Mouse (Mus musculus) heart, postnatal 36 days (tissue): ENCODE data around the gene Gm49378. TPM values are rescaled to one million over a fixed set of nuclear protein-coding genes. Genes with fewer than 3 reads are reported as not detected.

Source experiments
- DNase-seq, 2 experiments: peaks; one replicate each; pipeline ENCODE4 v3.0.0; 2021 to 2022
- intact Hi-C: fragments of 180-260 bp; cut with DNase I; formaldehyde crosslinking; loops from one replicate; pipeline ENCODE4 v1.15.1; 2025
- total RNA-seq, 2 experiments: library from RNA; stranded (reverse); gene quantifications; 2 replicates each; pipeline ENCODE4 v1.2.3; 2021

The Gm49378 gene
- total RNA-seq, 2 experiments from 2014 or later: 3.0 to 3.7 TPM

GRCm38 (mm10) chr14:55635523-55636007, 2.1 kb downstream of the Gm49378 start, which contains the start of gene Ipo4:
Gene Ipo4, minus strand, starts transcription at chr14:55635957.
- peak; percentile 84 to 89 for DNase-seq
- intact Hi-C loops: loop anchor here (2.0 to 5.0 kb wide), 3 partner anchors 25 to 87 kb away; partner anchors contain the start of genes Gmpr2, Mdp1, Nedd8 and Rabggta

GRCm38 (mm10) chr14:55634874-55635522, 2.7 kb downstream of the Gm49378 start:
- no peak for DNase-seq
- intact Hi-C loops: loop anchor here (2.0 to 5.0 kb wide), 3 partner anchors 26 to 87 kb away; partner anchors contain the start of genes Gmpr2, Mdp1, Nedd8 and Rabggta

GRCm38 (mm10) chr14:55629312-55629711, 8.4 kb downstream of the Gm49378 start:
- intact Hi-C loops: loop anchor here (1.0 to 10.0 kb wide), 2 partner anchors 114 to 265 kb away; no protein-coding TSS in a partner anchor
- DNase-seq: peak; percentile 55 to 77

GRCm38 (mm10) chr14:55628077-55628827, 9.4 kb downstream of the Gm49378 start:
- intact Hi-C loops: loop anchor here (10.0 kb wide), 1 partner anchor 267 kb away; no protein-coding TSS in a partner anchor
- DNase-seq: no peak

GRCm38 (mm10) chr14:55618486-55619195, 19.1 kb downstream of the Gm49378 start:
- DNase-seq: no peak
- intact Hi-C loops: no loop called here

GRCm38 (mm10) chr14:55617822-55618221, 19.9 kb downstream of the Gm49378 start, which contains the start of gene Rec8:
Gene Rec8, plus strand, starts transcription at chr14:55618037.
- no peak for DNase-seq
- intact Hi-C loops: no loop called here

GRCm38 (mm10) chr14:55616844-55617243, 20.9 kb downstream of the Gm49378 start:
- DNase-seq: no peak
- intact Hi-C loops: no loop called here

- intact Hi-C loops: no loop called here
- no peak for DNase-seq
These were observed 21.8 kb downstream of the Gm49378 start for GRCm38 (mm10) chr14:55615876-55616275.

- intact Hi-C loops: no loop called here
- no peak for DNase-seq
These were observed 23.0 kb downstream of the Gm49378 start for GRCm38 (mm10) chr14:55614565-55615178.

GRCm38 (mm10) chr14:55613346-55613745, 24.3 kb downstream of the Gm49378 start:
- intact Hi-C loops: no loop called here
- no peak for DNase-seq

- intact Hi-C loops: no loop called here
- no peak for DNase-seq
These were observed 29.4 kb downstream of the Gm49378 start for GRCm38 (mm10) chr14:55608339-55608738.

- intact Hi-C loops: loop anchor here (2.0 kb wide), 2 partner anchors 13 to 25 kb away; no protein-coding TSS in a partner anchor
- no peak for DNase-seq
These were observed 31.8 kb downstream of the Gm49378 start for GRCm38 (mm10) chr14:55605743-55606459.

GRCm38 (mm10) chr14:55604823-55605222, 32.9 kb downstream of the Gm49378 start:
- DNase-seq: no peak
- intact Hi-C loops: loop anchor here (2.0 kb wide), 1 partner anchor 26 kb away; no protein-coding TSS in a partner anchor

GRCm38 (mm10) chr14:55603633-55604576, 33.8 kb downstream of the Gm49378 start:
- DNase-seq: peak; percentile 90 to 93
- intact Hi-C loops: loop anchor here (2.0 kb wide), 2 partner anchors 27 to 105 kb away; no protein-coding TSS in a partner anchor

GRCm38 (mm10) chr14:55603271-55603632, 34.4 kb downstream of the Gm49378 start, which contains the start of gene Irf9:
Gene Irf9, plus strand, starts transcription at chr14:55603571.
- DNase-seq: no peak
- intact Hi-C loops: loop anchor here (2.0 kb wide), 1 partner anchor 104 kb away; no protein-coding TSS in a partner anchor

GRCm38 (mm10) chr14:55598521-55599390, 38.9 kb downstream of the Gm49378 start:
- intact Hi-C loops: no loop called here
- DNase-seq: no peak

GRCm38 (mm10) chr14:55596036-55596690, 41.5 kb downstream of the Gm49378 start:
- intact Hi-C loops: no loop called here
- no peak for DNase-seq
